Mouse (Mus musculus) hindbrain, embryonic 12.5 days (tissue): ENCODE measurements at regions not wholly inside any gene's neighbourhood (a gene's known extent, or its start where the extent isn't known, plus 50 kb on each side); places are given as distances from the start of the nearest gene placed in this dataset.
"Not testable (repeated sequence)": the region's sequence is repeated elsewhere in the genome, so short reads cannot be mapped to it uniquely, and the experiment has no call there.

Experiments
- ATAC-seq: fragments of 200-750 bp; cut with Nextera tagmentation; 2 replicates; pipeline ENCODE4 v1.8.0; 2017; ENCODE audit warnings: moderate TSS enrichment; ENCODE audit not compliant: low FRiP score
- H3K27ac ChIP-seq: fragments of 300-500 bp; sonication (generic); 2 replicates; pipeline ENCODE4 v1.5.1; 2016; ENCODE audit warnings: mild to moderate bottlenecking
- H3K27me3 ChIP-seq: fragments of 300-500 bp; sonication (generic); 2 replicates; pipeline ENCODE4 v1.6.1; 2016; ENCODE audit warnings: mild to moderate bottlenecking
- H3K36me3 ChIP-seq: fragments of 300-500 bp; sonication (generic); 2 replicates; pipeline ENCODE4 v1.6.1; 2016; ENCODE audit warnings: mild to moderate bottlenecking
- H3K4me1 ChIP-seq: fragments of 300-500 bp; sonication (generic); 2 replicates; pipeline ENCODE4 v1.6.1; 2016
- H3K4me2 ChIP-seq: fragments of 300-500 bp; sonication (generic); replicated peaks from 2 replicates; pipeline ENCODE4 v1.6.1; 2016; ENCODE audit warnings: mild to moderate bottlenecking
- H3K4me3 ChIP-seq: fragments of 300-500 bp; sonication (generic); 2 replicates; pipeline ENCODE4 v1.5.1; 2016; ENCODE audit warnings: mild to moderate bottlenecking
- H3K9ac ChIP-seq: fragments of 300-500 bp; sonication (generic); 2 replicates; pipeline ENCODE4 v1.6.1; 2016; ENCODE audit warnings: mild to moderate bottlenecking, moderate library complexity
- H3K9me3 ChIP-seq: fragments of 300-500 bp; sonication (generic); replicated peaks from 2 replicates; pipeline ENCODE4 v1.6.1; 2016; ENCODE audit warnings: mild to moderate bottlenecking
- WGBS: fragments of 180-500 bp; shearing (Covaris S2); methylation state at CpG from one replicate; pipeline ENCODE4 v1.1.7; 2016; 5-methylcytosine and 5-hydroxymethylcytosine counted together

DNA sequence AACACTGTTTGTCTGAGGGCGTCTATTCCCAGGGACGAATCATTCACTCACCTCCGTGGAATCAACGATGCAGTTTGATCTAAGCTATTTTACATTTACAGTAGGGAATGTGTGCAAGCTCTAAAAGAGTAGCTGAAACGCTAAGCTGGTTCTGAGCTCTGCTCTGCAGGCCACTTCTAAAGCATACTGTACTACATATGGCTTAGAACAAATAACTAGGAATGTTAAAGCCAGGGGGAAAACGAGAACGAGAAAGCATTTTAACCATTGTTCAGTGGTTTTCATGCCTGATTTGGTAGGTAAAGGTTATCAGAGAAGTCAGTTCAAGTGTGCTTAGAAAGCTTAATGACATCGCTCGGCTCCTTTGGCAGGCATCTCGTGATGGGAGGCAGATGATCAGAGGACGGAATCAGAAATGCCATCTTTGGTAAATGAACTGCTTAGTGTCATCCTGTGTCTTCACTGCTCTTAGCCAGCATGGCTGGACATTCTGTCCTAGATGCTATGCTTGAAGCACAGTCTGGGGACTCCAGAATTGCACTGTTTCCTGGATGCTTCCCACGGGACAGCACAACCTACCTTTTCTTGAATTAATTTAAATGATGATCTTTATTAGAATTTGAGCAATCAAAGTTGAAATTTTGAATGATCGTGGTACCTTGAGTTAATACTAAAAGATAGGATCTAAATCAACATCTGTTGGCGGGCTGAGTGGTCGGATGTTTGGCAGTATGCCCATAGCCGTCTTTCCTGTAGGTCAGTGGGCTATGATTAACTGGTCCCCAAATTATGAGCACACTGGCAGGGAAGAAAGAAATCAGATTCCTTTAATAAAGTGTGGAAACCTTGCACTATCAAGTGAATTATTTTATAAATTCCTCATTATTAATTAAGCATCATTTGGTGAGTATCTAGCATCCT lies 495.2 kb downstream of the Hace1 start:
- Histone ChIP-seq H3K27me3 (no peaks in the 10 kb centered on the region), H3K4me3 (no peak overlapping the region), H3K9ac (no peak overlapping the region), H3K9me3 (no peaks in the 10 kb centered on the region), H3K36me3 (no peaks in the 10 kb centered on the region), H3K27ac (peak overlapping the region; percentile 60), H3K4me2 (no peak overlapping the region; the same call in 1 of the 2 replicates), H3K4me1 (peaks cover 16% of the 10 kb centered on the region)
- ATAC-seq: peak; percentile 51; the same call in 1 of the 2 replicates
- WGBS: 66% methylated on average over 16 of the region's 16 CpGs

DNA sequence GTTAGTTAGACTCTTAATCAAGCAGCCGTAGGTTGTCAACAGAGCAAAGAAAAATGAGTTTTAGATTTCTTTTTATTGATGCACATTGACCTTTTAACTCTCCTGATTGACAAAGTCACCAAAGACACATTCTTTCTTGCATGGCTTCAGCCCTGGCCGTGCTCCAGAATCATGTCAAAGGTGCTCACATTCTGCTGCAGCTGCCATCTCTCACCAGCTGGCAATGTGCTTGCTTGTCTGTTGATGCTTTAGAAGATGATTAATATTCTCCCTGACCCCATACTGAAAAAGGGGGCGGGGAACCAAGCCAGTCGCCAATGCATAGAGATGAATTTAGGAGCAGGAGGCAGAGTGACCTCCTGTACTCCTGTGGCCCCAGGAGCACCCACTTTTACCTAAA lies 510.1 kb downstream of the Hace1 start:
- Histone ChIP-seq H3K27ac (no peak overlapping the region), H3K9me3 (no peaks in the 10 kb centered on the region), H3K36me3 (no peaks in the 10 kb centered on the region), H3K4me2 (no peak overlapping the region), H3K4me1 (peaks cover 3% of the 10 kb centered on the region; the same call in 1 of the 2 replicates), H3K9ac (no peak overlapping the region), H3K4me3 (no peak overlapping the region), H3K27me3 (no peaks in the 10 kb centered on the region)
- 23% methylated on average over 4 of the region's 4 CpGs for WGBS
- ATAC-seq: peak; percentile 80

DNA sequence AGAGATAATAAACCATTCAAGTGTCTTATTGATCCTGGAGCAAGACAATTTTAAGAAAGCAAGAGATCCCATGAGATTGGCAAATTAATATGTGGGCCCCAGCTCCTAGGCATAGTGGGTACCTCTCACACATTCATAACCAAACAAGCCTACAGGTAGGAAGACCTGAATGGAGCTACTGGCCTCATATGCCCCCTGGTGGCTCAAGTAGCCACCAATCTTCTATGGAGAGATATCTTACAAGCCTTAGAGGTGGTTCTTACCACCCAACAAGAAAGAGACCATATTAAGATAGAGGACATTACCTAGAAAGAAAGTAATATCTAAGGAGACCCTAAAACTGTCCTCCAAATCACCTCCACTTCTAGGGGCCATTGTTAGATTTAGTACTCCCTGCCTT lies 523.2 kb downstream of the Hace1 start:
- Histone ChIP-seq H3K9me3 (no peaks in the 10 kb centered on the region), H3K4me2 (no peak overlapping the region), H3K27me3 (no peaks in the 10 kb centered on the region), H3K27ac (no peak overlapping the region), H3K9ac (no peak overlapping the region), H3K36me3 (no peaks in the 10 kb centered on the region), H3K4me3 (no peak overlapping the region), H3K4me1 (no peaks in the 10 kb centered on the region)
- no peak for ATAC-seq

DNA sequence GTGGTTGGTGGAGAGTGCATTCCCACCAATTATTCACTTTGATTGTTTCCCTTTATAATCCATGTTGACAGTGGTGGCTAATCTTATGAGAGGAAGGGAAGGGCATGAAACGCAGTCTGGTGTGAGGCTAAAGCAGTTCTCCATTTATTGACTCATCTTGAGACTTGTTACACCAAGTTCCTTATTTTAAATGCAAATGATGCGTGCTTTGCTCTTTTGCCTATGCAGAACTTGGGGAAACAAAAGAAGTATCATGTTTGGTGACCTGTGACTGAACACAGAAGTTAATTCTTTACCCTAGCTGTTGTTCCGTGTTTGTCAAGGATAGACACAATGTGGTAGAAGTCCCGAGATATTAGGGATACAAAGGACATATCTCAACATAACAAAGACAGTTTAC lies 531.2 kb downstream of the Hace1 start:
- H3K4me2 ChIP-seq: no peak overlapping the region
- H3K9me3 ChIP-seq: no peaks in the 10 kb centered on the region
- ATAC-seq: no peak
- H3K9ac ChIP-seq: no peak overlapping the region
- H3K27me3 ChIP-seq: no peaks in the 10 kb centered on the region
- no peaks in the 10 kb centered on the region for H3K36me3 ChIP-seq
- 53% methylated on average over 4 of the region's 4 CpGs for WGBS
- H3K4me3 ChIP-seq: no peak overlapping the region
- H3K27ac ChIP-seq: no peak overlapping the region
- no peaks in the 10 kb centered on the region for H3K4me1 ChIP-seq

DNA sequence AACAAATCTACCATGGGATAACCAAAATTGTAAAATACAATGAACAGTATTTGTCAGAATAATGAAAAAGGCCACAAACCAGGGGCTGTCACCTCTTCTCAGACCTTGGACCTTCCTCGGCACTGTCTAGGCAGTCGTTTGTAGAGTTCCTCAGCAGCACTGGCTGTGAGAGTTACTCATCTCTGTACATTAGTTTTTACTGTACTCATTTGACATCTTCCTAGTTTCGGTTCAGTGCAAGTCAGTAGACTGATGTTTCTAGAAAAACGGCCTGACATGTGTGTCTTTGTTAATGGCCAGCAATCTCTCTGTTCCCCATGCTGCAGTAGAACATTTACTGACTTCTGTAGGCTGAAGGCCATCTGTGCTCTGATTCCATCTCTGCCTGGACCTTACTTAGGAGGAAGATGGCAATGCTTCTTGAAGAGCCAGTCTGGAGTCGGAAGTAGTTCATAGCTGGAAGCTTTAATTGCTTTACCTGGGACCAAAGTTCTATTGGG lies 537.1 kb downstream of the Hace1 start:
- Histone ChIP-seq H3K4me2 (no peak overlapping the region), H3K36me3 (no peaks in the 10 kb centered on the region), H3K4me1 (no peaks in the 10 kb centered on the region), H3K9ac (no peak overlapping the region), H3K9me3 (no peaks in the 10 kb centered on the region), H3K27ac (no peak overlapping the region), H3K27me3 (no peaks in the 10 kb centered on the region), H3K4me3 (no peak overlapping the region)
- ATAC-seq: no peak
- 88% methylated on average over 5 of the region's 5 CpGs for WGBS

DNA sequence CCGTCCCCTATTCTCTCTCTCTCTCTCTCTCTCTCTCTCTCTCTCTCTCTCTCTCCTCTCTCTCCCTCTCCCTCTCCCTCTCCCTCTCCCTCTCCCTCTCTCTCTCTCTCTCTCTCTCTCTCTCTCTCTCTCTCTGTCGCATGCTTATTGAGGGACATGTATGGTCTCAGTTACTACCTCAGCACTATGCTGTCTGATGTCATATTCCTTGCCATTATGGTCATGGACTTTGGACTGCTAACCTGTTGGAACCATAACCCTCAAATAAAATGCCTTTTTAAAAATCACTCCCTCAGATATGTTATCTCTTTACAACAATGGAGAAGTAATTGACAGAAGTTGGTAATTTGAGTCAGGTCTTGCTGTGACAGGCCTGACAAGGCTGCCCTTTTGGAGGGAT lies 544.8 kb downstream of the Hace1 start:
- not testable (repeated sequence) for H3K9ac ChIP-seq, H3K27me3 ChIP-seq, H3K27ac ChIP-seq, H3K9me3 ChIP-seq, ATAC-seq, H3K4me2 ChIP-seq, H3K36me3 ChIP-seq, H3K4me3 ChIP-seq, H3K4me1 ChIP-seq
- WGBS: 95% methylated on average over 2 of the region's 2 CpGs

DNA sequence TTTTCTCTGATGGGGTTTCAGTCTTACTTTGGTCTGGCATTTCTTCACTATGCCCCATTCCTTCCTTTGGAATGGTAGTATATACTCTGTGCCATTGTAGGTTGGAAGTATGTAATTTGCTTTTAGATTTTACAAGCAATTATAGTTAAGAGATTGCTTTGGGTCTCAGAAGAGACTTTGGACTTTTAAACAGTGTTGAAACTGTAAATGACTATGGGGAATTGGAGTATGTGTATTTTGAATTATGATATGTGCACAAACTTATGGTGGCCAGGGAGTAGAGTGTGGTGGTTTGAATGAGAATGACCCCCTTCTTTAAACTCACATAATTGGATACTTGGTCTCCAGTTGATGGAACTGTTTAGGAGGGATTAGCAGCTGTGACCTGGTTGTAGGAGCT lies 546.2 kb downstream of the Hace1 start:
- Histone ChIP-seq H3K4me3 (no peak overlapping the region), H3K36me3 (no peaks in the 10 kb centered on the region), H3K9me3 (no peaks in the 10 kb centered on the region), H3K9ac (no peak overlapping the region), H3K4me1 (no peaks in the 10 kb centered on the region), H3K4me2 (no peak overlapping the region), H3K27me3 (no peaks in the 10 kb centered on the region), H3K27ac (no peak overlapping the region)
- no peak for ATAC-seq

DNA sequence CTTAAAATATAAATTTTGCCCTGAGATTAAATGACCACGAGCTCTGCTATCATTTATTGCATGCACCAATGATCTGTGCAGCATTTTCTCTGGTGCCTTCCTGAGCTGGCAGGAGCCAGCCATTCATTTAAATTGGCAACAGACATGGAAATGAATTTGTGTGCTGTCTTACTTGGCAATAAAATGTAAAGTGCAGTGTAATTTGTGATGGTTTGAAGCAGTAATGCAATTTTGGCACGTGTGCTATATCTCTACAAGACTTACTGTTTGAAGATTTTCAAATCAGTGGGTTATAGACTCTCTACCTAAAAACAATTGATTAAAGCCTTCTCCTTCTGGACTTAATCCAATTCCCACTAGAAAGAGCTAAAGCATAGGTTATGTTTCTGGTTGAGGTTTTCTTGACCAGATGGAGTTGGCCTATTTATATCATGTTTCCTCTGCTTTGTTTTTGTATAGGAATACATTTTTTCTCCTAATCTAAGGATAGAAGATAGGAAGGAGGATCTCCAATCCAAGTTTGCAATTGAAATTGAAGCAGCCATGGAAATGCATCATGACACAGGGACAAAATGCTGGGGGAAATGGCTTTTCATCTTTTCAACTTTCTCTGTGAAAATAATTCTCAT lies 557.6 kb downstream of the Hace1 start:
- H3K27me3 ChIP-seq: no peaks in the 10 kb centered on the region
- H3K4me2 ChIP-seq: no peak overlapping the region
- H3K36me3 ChIP-seq: no peaks in the 10 kb centered on the region
- H3K4me3 ChIP-seq: no peak overlapping the region
- no peak overlapping the region for H3K27ac ChIP-seq
- no peak overlapping the region for H3K9ac ChIP-seq
- H3K9me3 ChIP-seq: no peaks in the 10 kb centered on the region
- no peaks in the 10 kb centered on the region for H3K4me1 ChIP-seq
- 71% methylated on average over 2 of the region's 2 CpGs for WGBS
- no peak for ATAC-seq

DNA sequence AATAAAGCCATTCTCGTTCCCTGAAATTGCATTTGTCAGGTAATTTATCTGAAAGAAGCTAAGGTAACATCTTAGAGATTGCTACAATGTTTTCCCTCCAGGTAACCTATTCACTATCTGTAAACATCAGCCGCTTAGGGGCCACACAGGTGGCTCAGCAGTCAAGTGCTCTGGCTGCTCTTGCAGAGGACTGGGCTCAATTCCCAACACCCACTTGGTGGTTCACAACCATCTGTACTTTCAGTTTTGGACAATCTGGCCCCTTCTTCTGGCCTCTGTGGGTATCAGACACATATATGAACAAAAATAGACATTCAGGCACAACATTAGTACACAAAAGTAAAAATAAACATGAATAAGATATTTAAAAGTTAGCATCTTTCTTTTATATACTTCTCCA lies 596.4 kb downstream of the Hace1 start:
- WGBS: 83% methylated on average over 2 of the region's 2 CpGs
- Histone ChIP-seq H3K36me3 (no peaks in the 10 kb centered on the region), H3K4me2 (no peak overlapping the region), H3K9ac (no peak overlapping the region), H3K9me3 (no peaks in the 10 kb centered on the region), H3K27ac (no peak overlapping the region), H3K27me3 (no peaks in the 10 kb centered on the region), H3K4me3 (no peak overlapping the region), H3K4me1 (no peaks in the 10 kb centered on the region)
- ATAC-seq: no peak

DNA sequence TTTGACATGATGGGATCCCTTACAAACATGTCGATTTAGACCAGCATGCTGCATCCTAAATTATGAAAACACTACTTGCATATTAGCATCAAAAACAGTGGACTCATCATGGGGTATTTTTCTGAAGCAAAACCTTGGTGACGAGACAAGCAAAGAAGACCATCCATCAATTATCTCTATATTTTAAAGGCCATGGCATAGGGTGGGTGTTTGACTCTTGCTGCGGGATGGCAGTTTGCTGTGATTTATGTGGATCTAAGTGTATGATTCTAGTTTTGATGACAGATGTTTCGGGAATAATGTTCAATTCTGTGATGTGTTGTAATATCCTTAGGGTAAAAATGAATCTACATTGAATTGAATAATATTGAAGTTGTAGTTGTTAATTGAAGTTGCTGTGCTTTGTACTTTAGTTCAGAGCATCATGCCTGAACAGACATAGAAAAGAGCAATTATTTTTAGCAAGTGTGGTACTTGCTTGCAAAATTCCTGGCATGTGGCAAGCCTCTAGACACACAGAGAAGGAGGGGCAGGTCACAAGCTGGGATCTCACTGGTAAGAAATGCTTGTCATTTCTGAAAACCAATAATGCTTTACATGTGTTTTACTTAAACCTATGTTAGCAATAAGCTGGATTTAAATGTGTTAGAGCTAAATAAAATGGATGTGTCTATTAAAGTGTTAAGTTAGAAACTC lies 608.3 kb downstream of the Hace1 start:
- no peaks in the 10 kb centered on the region for H3K36me3 ChIP-seq
- H3K27ac ChIP-seq: no peak overlapping the region
- H3K4me2 ChIP-seq: no peak overlapping the region
- H3K4me1 ChIP-seq: no peaks in the 10 kb centered on the region
- no peaks in the 10 kb centered on the region for H3K9me3 ChIP-seq
- WGBS: 74% methylated on average over 4 of the region's 4 CpGs
- no peak overlapping the region for H3K4me3 ChIP-seq
- ATAC-seq: no peak
- H3K27me3 ChIP-seq: no peaks in the 10 kb centered on the region
- no peak overlapping the region for H3K9ac ChIP-seq

DNA sequence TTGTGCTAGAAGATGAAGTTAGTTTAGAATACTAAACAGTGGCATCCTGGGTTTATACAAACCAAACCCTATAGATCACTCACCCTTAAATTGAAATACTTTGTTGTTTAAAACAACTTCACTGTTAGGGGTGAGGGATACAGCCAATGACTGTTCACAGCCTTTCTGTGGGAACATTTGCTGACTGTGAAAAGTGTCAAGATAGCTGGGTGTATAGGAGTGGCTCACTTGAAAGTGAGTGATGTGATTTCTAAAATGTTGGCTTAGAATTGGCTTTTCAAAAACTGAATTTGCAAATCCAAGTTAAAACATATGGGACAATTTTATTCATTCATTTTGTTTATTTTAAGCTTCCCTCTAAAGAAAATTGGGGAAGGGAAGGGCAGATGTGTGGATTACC lies 616.5 kb downstream of the Hace1 start:
- Histone ChIP-seq H3K4me1 (no peaks in the 10 kb centered on the region), H3K27ac (no peak overlapping the region), H3K4me3 (no peak overlapping the region), H3K4me2 (no peak overlapping the region), H3K27me3 (no peaks in the 10 kb centered on the region), H3K9ac (no peak overlapping the region), H3K9me3 (no peaks in the 10 kb centered on the region), H3K36me3 (no peaks in the 10 kb centered on the region)
- ATAC-seq: no peak

DNA sequence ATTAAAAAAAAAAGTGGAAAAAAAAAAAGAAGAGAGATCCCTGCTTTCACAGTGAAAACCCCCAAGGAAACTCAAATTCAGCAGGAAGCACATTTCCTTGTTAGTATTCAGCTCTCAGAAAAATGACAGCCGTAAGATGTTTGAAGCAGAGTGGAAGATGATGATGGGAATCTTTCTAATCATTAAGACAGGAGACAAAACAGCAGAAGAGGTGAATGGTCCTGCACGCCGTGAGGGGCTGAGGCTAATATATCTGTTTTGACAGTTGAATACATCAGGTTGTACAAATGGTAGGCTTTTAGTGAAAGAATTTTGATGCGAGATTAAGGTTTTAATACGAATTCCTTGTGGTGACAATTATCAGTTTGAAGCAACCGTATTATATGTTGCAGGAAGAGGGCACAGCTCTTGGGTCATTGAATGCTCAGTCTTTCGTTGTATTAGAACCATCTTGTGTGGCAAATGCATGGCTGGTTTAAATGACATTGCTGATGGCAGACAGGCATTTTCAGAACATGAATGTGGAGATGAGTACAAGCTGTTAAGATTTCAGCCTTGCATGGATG lies 649.3 kb downstream of the Hace1 start:
- no peaks in the 10 kb centered on the region for H3K9me3 ChIP-seq
- ATAC-seq: no peak
- H3K27me3 ChIP-seq: no peaks in the 10 kb centered on the region
- no peak overlapping the region for H3K4me2 ChIP-seq
- H3K27ac ChIP-seq: peak overlapping the region; percentile 35
- H3K4me1 ChIP-seq: 0 out of 2 replicates have a peak, but pooled peaks cover 4% of the 10 kb centered on the region
- H3K4me3 ChIP-seq: no peak overlapping the region
- WGBS: 52% methylated on average over 7 of the region's 7 CpGs
- no peak overlapping the region for H3K9ac ChIP-seq
- no peaks in the 10 kb centered on the region for H3K36me3 ChIP-seq
